Mouse (Mus musculus) stomach, embryonic 14.5 days (tissue): ENCODE measurements around the gene Etv2. TPM values are rescaled to one million over a fixed set of nuclear protein-coding genes. Genes with fewer than 3 reads are reported as not detected.

Source experiments
- ATAC-seq: fragments of 200-750 bp; cut with Nextera tagmentation; 2 replicates; pipeline ENCODE4 v1.8.0; 2017; ENCODE audit warnings: low read depth, moderate TSS enrichment; ENCODE audit not compliant: insufficient number of reproducible peaks, insufficient read depth, low FRiP score
- H3K27ac ChIP-seq: fragments of 300-500 bp; sonication (generic); 2 replicates; pipeline ENCODE4 v1.5.1; 2014; ENCODE audit warnings: mild to moderate bottlenecking, low read length, moderate library complexity, mixed read lengths
- H3K27me3 ChIP-seq: fragments of 300-500 bp; sonication (generic); 2 replicates; pipeline ENCODE4 v1.6.1; 2014; ENCODE audit warnings: low read length, control low read depth, mixed read lengths; ENCODE audit not compliant: control insufficient read depth, insufficient read depth
- H3K36me3 ChIP-seq: fragments of 300-500 bp; sonication (generic); 2 replicates; pipeline ENCODE4 v1.6.1; 2014; ENCODE audit warnings: mild to moderate bottlenecking, control low read depth, low read length, moderate library complexity, mixed read lengths; ENCODE audit not compliant: control insufficient read depth, insufficient read depth
- H3K4me1 ChIP-seq: fragments of 300-500 bp; sonication (generic); 2 replicates; pipeline ENCODE4 v1.6.1; 2014; ENCODE audit warnings: low read length, control low read depth, mixed read lengths; ENCODE audit not compliant: control insufficient read depth, insufficient read depth
- H3K4me2 ChIP-seq: fragments of 300-500 bp; sonication (generic); replicated peaks from 2 replicates; pipeline ENCODE4 v1.6.1; 2014; ENCODE audit warnings: low read depth, low read length, control low read depth
- H3K4me3 ChIP-seq: fragments of 300-500 bp; sonication (generic); 2 replicates; pipeline ENCODE4 v1.5.1; 2014; ENCODE audit warnings: low read depth, low read length, control low read depth
- H3K9ac ChIP-seq: fragments of 300-500 bp; sonication (generic); replicated peaks from 2 replicates; pipeline ENCODE4 v1.6.1; 2014; ENCODE audit warnings: low read depth, mild to moderate bottlenecking, control low read depth, low read length, moderate library complexity, mixed read lengths
- H3K9me3 ChIP-seq: fragments of 300-500 bp; sonication (generic); 2 replicates; pipeline ENCODE4 v1.6.1; 2016; ENCODE audit warnings: low read depth, low read length, control low read depth; ENCODE audit not compliant: control insufficient read depth
- WGBS: fragments of 180-500 bp; shearing (Covaris S2); extraction: QIAGEN DNeasy Blood & Tissue Kit; methylation state at CpG from one replicate; pipeline ENCODE4 v1.1.7; 2014; 5-methylcytosine and 5-hydroxymethylcytosine counted together
- polyA plus RNA-seq: library from polyadenylated mRNA; unstranded; fragments of >200 nt; fragmentation: Nextera tagmentation; extraction: Ambion mirVana; gene quantifications from 2 replicates; pipeline ENCODE4 v1.2.1, GENCODE M21; 2014

The Etv2 gene
- polyA plus RNA-seq, 1 experiment from 2014 or later: not detected

- Histone ChIP-seq H3K27ac (no peak overlapping the region), H3K9ac (no peak overlapping the region), H3K9me3 (no peaks in the 10 kb centered on the region)
Measured at GRCm38 (mm10) chr7:30596093-30596492, 39.6 kb downstream of the Etv2 start.

GRCm38 (mm10) chr7:30594510-30595024 lies 41.1 kb downstream of the Etv2 start:
- 68% methylated on average over 4 of the region's 4 CpGs for WGBS
- Histone ChIP-seq H3K4me3 (no peak overlapping the region), H3K4me2 (no peak overlapping the region), H3K4me1 (peaks cover 5% of the 10 kb centered on the region; the same call in 1 of the 2 replicates), H3K9ac (no peak overlapping the region), H3K27me3 (no peaks in the 10 kb centered on the region), H3K27ac (no peak overlapping the region), H3K9me3 (no peaks in the 10 kb centered on the region), H3K36me3 (no peaks in the 10 kb centered on the region)
- ATAC-seq: no peak

More at GRCm38 (mm10) chr7:30596093-30596492, 39.6 kb downstream of the Etv2 start:
- H3K27me3 ChIP-seq: no peaks in the 10 kb centered on the region
- H3K4me3 ChIP-seq: no peak overlapping the region
- peaks cover 3% of the 10 kb centered on the region; the same call in 1 of the 2 replicates for H3K4me1 ChIP-seq
- H3K36me3 ChIP-seq: no peaks in the 10 kb centered on the region
- 77% methylated on average over 5 of the region's 5 CpGs for WGBS
- no peak for ATAC-seq
- no peak overlapping the region for H3K4me2 ChIP-seq

DNA sequence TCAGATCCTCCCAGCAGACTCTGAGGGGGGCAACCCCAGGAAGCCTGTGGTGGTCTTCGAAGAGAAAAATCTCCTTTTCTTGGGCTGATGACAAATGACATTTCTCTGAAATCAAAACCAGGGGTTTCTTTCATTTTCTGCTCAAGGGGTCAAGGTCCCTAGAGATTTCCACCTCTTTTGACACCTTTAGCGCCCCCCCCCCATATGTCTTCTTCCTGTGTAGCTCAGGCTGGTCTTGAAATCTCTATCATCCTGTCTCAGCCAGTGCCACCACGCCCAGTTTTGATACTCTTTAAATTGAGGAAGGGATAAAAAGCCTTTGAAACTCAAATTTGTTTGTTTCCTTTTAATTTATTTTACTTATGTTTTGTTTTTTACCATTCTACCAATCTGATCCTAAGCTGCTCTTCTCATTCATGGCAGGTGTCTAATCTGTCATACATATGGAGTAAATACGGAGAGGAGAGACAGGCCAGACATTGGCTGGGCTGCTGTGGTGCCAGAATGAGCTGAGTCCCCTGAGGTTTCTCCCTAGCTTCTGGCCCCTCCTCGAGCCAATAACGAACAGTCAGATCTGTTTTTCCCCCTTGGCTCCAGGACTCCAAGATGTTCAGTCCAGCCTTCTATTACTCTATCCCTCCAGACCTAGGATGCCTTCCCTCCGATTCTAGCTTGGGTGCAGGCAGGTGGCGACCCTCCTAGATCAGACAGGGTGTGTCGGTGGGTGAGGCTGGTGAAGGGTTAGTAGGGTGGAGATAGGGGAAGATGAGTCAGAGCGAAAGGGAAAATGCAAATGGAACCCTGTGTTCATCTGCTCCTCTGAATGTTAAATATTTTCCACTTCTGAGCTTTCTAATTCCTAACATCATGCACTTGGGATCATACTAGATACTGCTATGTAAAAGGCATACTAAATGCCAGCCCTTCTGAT lies 41.8 kb downstream of the Etv2 start:
- no peak for ATAC-seq

DNA sequence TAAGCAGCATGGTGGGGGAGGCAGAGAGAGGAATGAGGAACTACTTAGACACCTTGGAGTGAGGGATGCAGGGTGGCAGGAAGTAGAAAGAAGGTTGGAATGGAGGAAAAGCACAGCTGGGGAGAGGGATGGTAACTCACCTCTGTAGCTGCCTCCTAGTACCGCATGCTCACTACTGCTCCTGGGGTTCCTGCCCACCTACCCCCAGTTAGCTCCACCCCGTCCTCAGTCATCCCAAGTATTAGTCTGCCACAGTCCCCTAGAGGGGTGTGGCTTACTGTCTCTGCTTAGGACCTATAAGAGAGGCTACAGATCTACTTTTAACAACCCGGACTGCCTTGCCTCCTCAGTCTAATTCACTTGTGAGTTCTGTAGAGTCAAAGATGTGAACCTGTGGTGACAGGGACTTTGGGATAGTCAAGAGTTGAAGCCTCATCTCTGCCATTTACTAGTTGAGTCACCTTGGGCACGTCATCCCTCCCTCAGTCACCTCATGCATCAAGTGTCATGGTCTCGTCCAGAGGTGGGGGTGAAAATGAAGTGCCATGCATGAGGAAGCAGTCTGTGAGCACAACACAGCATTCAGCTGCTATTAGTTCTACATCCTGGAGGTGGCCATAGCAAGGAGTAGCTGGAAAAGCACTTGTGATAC lies 42.8 kb downstream of the Etv2 start:
- Histone ChIP-seq H3K9ac (no peak overlapping the region), H3K4me3 (no peak overlapping the region), H3K4me1 (peaks cover 5% of the 10 kb centered on the region; the same call in 1 of the 2 replicates), H3K9me3 (no peaks in the 10 kb centered on the region), H3K4me2 (no peak overlapping the region), H3K27me3 (no peaks in the 10 kb centered on the region), H3K27ac (no peak overlapping the region), H3K36me3 (no peaks in the 10 kb centered on the region)
- ATAC-seq: no peak
- 45% methylated on average over 5 of the region's 5 CpGs for WGBS

More for the DNA sequence above, 41.8 kb downstream of the Etv2 start:
- H3K9me3 ChIP-seq: no peaks in the 10 kb centered on the region
- no peak overlapping the region for H3K4me3 ChIP-seq
- H3K27ac ChIP-seq: no peak overlapping the region
- H3K4me2 ChIP-seq: no peak overlapping the region
- no peak overlapping the region for H3K9ac ChIP-seq
- H3K27me3 ChIP-seq: no peaks in the 10 kb centered on the region
- WGBS: 76% methylated on average over 10 of the region's 10 CpGs
- H3K36me3 ChIP-seq: no peaks in the 10 kb centered on the region
- peaks cover 5% of the 10 kb centered on the region; the same call in 1 of the 2 replicates for H3K4me1 ChIP-seq

- Histone ChIP-seq H3K9me3 (no peaks in the 10 kb centered on the region), H3K4me3 (no peak overlapping the region), H3K36me3 (peaks cover 1% of the 10 kb centered on the region; the same call in 1 of the 2 replicates), H3K27me3 (no peaks in the 10 kb centered on the region), H3K9ac (no peak overlapping the region), H3K4me1 (peaks cover 15% of the 10 kb centered on the region; the same call in 1 of the 2 replicates), H3K4me2 (no peak overlapping the region), H3K27ac (no peak overlapping the region)
- 68% methylated on average over 4 of the region's 4 CpGs for WGBS
- no peak for ATAC-seq
Measured at GRCm38 (mm10) chr7:30591605-30591951, 44.1 kb downstream of the Etv2 start.

DNA sequence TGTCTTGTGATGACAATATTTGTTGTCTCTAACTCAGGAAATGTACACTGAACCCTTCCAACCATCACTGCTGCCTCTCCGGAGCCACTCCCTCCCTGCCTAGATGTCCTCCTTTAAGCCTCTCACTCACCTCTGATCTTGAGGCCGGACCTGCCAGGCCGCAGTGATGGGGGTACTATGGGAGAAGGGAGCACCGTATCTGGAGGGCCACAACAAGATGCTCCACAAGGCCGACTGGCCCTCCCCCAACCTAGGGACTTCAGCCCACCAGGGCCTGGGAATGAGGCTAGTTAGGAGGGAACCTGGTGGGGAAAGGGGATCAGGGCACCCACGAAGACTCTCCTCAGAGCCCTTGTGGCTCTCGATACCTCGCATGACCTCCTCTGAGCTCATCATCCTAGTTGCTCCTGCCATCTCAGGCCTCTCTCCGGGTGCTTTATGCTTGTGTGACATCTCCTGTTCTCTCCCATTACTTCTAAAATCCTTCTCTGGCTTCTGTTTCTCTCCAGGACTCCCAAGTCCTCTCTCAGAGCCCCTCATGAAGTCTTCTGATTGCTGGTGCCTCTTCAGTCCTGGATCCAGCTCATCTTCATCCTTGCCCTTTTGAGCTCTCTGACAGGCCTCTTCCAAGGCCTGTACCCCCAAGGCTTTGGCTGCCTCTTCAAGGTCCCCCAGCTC lies 44.6 kb downstream of the Etv2 start:
- no peak for ATAC-seq
- 84% methylated on average over 9 of the region's 9 CpGs for WGBS

GRCm38 (mm10) chr7:30589435-30590301 lies 46.0 kb downstream of the Etv2 start:
- 24% methylated on average over 40 of the region's 40 CpGs for WGBS
- H3K9ac ChIP-seq: no peak overlapping the region
- peak overlapping the region; percentile 91 for H3K4me3 ChIP-seq
- peak overlapping the region; percentile 54 for H3K4me2 ChIP-seq
- ATAC-seq: peak; percentile 60
- peaks cover 17% of the 10 kb centered on the region; the same call in 1 of the 2 replicates for H3K4me1 ChIP-seq
- H3K36me3 ChIP-seq: peaks cover 20% of the 10 kb centered on the region
- no peaks in the 10 kb centered on the region for H3K9me3 ChIP-seq
- H3K27ac ChIP-seq: peak overlapping the region; percentile 64; the same call in 1 of the 2 replicates
- H3K27me3 ChIP-seq: no peaks in the 10 kb centered on the region

More for the DNA sequence above, 44.6 kb downstream of the Etv2 start:
- no peak overlapping the region for H3K4me3 ChIP-seq
- no peaks in the 10 kb centered on the region for H3K27me3 ChIP-seq
- H3K36me3 ChIP-seq: peaks cover 6% of the 10 kb centered on the region
- H3K4me1 ChIP-seq: peaks cover 17% of the 10 kb centered on the region; the same call in 1 of the 2 replicates
- H3K27ac ChIP-seq: no peak overlapping the region
- H3K9me3 ChIP-seq: no peaks in the 10 kb centered on the region
- no peak overlapping the region for H3K9ac ChIP-seq
- no peak overlapping the region for H3K4me2 ChIP-seq
